Mouse (Mus musculus): Measurements from ENCODE around the gene Lpar5. TPM values are rescaled to one million over a fixed set of nuclear protein-coding genes. Genes with fewer than 3 reads are reported as not detected.

Gene Lpar5
- polyA plus RNA-seq, 1 experiment from 2014 or later: 0.69 TPM

DNA sequence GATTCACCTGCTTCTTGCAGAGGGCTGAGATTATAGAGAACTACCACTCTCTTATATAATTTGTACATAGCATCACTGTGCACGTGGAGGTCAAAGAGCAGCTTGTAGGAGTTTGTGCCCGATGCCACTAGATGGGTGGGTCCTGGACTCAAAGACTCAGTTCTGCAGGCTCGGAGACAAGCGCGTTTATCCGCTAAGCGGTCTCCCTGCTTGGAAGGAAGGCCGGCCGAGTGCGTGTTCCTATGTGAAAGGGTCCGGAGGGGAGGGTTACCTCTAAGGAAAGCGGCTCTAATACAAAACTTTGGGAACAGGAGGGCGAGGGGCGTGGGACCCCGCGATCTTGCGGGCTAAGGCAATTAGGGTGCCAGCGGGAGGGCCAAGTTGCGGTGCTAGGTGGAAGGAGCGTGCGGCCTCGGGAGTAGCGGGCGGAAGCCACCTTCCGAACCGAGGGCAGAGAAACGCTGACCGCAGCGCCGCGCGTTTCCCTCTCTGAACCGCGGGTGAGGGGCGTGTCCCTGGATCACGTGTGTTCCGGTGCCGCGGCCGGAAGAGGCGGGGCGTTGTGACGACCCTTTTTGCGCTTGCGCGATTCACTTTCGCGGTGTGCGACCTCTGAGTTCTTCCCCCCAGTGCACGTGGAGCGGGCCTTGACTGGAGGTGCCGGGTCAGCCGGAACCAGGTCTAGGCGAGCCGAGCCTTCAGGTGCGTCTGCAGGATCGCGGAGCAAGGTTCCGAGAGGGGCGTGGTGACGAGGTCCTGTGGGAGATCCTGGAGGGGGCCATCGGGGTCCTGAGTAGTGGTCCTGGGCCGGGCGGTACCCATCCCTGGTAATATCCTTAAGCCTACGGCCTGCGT lies 63.8 kb downstream of the Lpar5 start, which contains the start of gene Nop2:
Gene Nop2 (plus strand): TSS at position 608 of the 855 bp plus-strand sequence.
- 1% methylated on average over 64 of the region's 66 CpGs for WGBS
- Histone ChIP-seq H3K36me3 (peaks cover 73% of the 10 kb centered on the region), H3K4me2 (peak within 1 kb of the TSS; percentile 83), H3K27me3 (no peaks in the 10 kb centered on the region), H3K4me3 (peak within 1 kb of the TSS; percentile 82), H3K27ac (peak within 1 kb of the TSS; percentile 86), H3K9me3 (no peaks in the 10 kb centered on the region), H3K4me1 (peaks cover 7% of the 10 kb centered on the region; the same call in 1 of the 2 replicates), H3K9ac (peak within 1 kb of the TSS; percentile 82)
- ATAC-seq (ENCODE audit: borderline replicate concordance, extremely low read depth, low FRiP score, low TSS enrichment): peak; percentile 95

Small RNAs within 50 kb of the gene (microRNA-seq; reads per million reads assigned to microRNA genes)
- gene Mir7045: not detected

Other genes with a start within 250 kb of the Lpar5 start
- 149 and 152 TPM in 2 replicates for gene Usp5, start 238.4 kb upstream of the Lpar5 start, polyA plus RNA-seq (2015; fragmentation: Nextera tagmentation; extraction: Ambion mirVana)
- gene Cdca3, start 238.4 kb upstream of the Lpar5 start, polyA plus RNA-seq (2015; fragmentation: Nextera tagmentation; extraction: Ambion mirVana): 188 and 197 TPM in 2 replicates
- gene Gnb3, start 227.6 kb upstream of the Lpar5 start, polyA plus RNA-seq (2015; fragmentation: Nextera tagmentation; extraction: Ambion mirVana): 0.38 and 1.1 TPM in 2 replicates
- gene P3h3, start 210.2 kb upstream of the Lpar5 start, polyA plus RNA-seq (2015; fragmentation: Nextera tagmentation; extraction: Ambion mirVana): 23.9 and 26.9 TPM in 2 replicates
- gene Gpr162, start 203.9 kb upstream of the Lpar5 start, polyA plus RNA-seq (2015; fragmentation: Nextera tagmentation; extraction: Ambion mirVana): 0.54 and 0.59 TPM in 2 replicates
- 0.08 and 0.26 TPM in 2 replicates for gene Cd4, start 179.7 kb upstream of the Lpar5 start, polyA plus RNA-seq (2015; fragmentation: Nextera tagmentation; extraction: Ambion mirVana)
- gene Lag3, start 156.2 kb upstream of the Lpar5 start, polyA plus RNA-seq (2015; fragmentation: Nextera tagmentation; extraction: Ambion mirVana): 2.3 TPM in 2 replicates
- gene Ptms, start 147.8 kb upstream of the Lpar5 start, polyA plus RNA-seq (2015; fragmentation: Nextera tagmentation; extraction: Ambion mirVana): 454 and 458 TPM in 2 replicates
- gene Mlf2, start 136.5 kb upstream of the Lpar5 start, polyA plus RNA-seq (2015; fragmentation: Nextera tagmentation; extraction: Ambion mirVana): 378 and 389 TPM in 2 replicates
- 142 and 151 TPM in 2 replicates for gene Cops7a, start 102.4 kb upstream of the Lpar5 start, polyA plus RNA-seq (2015; fragmentation: Nextera tagmentation; extraction: Ambion mirVana)
- gene Pianp, start 71.2 kb upstream of the Lpar5 start, polyA plus RNA-seq (2015; fragmentation: Nextera tagmentation; extraction: Ambion mirVana): 0.74 and 0.96 TPM in 2 replicates
- gene Zfp384, start 58.8 kb upstream of the Lpar5 start, polyA plus RNA-seq (2015; fragmentation: Nextera tagmentation; extraction: Ambion mirVana): 21.3 and 24.4 TPM in 2 replicates
- gene Ing4, start 28.2 kb upstream of the Lpar5 start, polyA plus RNA-seq (2015; fragmentation: Nextera tagmentation; extraction: Ambion mirVana): 138 and 149 TPM in 2 replicates
- 10.8 and 12.9 TPM in 2 replicates for gene Acrbp, start 18.2 kb upstream of the Lpar5 start, polyA plus RNA-seq (2015; fragmentation: Nextera tagmentation; extraction: Ambion mirVana)
- 68.5 and 69.3 TPM in 2 replicates for gene Chd4, start 28.1 kb downstream of the Lpar5 start, polyA plus RNA-seq (2015; fragmentation: Nextera tagmentation; extraction: Ambion mirVana)
- 56.5 and 58.8 TPM in 2 replicates for gene Nop2, start 64.0 kb downstream of the Lpar5 start, polyA plus RNA-seq (2015; fragmentation: Nextera tagmentation; extraction: Ambion mirVana)
- gene Iffo1, start 77.3 kb downstream of the Lpar5 start, polyA plus RNA-seq (2015; fragmentation: Nextera tagmentation; extraction: Ambion mirVana): 5.7 and 6.8 TPM in 2 replicates
- 1,765 and 1,844 TPM in 2 replicates for gene Gapdh, start 98.5 kb downstream of the Lpar5 start, polyA plus RNA-seq (2015; fragmentation: Nextera tagmentation; extraction: Ambion mirVana)
- 136 and 139 TPM in 2 replicates for gene Ncapd2, start 123.8 kb downstream of the Lpar5 start, polyA plus RNA-seq (2015; fragmentation: Nextera tagmentation; extraction: Ambion mirVana)
- 208 and 224 TPM in 2 replicates for gene Mrpl51, start 123.9 kb downstream of the Lpar5 start, polyA plus RNA-seq (2015; fragmentation: Nextera tagmentation; extraction: Ambion mirVana)
- 4.2 and 5.4 TPM in 2 replicates for gene Vamp1, start 147.6 kb downstream of the Lpar5 start, polyA plus RNA-seq (2015; fragmentation: Nextera tagmentation; extraction: Ambion mirVana)
- 7.0 and 10.9 TPM in 2 replicates for gene Tapbpl, start 163.9 kb downstream of the Lpar5 start, polyA plus RNA-seq (2015; fragmentation: Nextera tagmentation; extraction: Ambion mirVana)
- gene Cd27, start 169.1 kb downstream of the Lpar5 start, polyA plus RNA-seq (2015; fragmentation: Nextera tagmentation; extraction: Ambion mirVana): 2.6 and 4.5 TPM in 2 replicates
- 0.22 and 0.31 TPM in 2 replicates for gene Tuba3a, start 218.1 kb downstream of the Lpar5 start, polyA plus RNA-seq (2015; fragmentation: Nextera tagmentation; extraction: Ambion mirVana)
- gene Ltbr, start 246.0 kb downstream of the Lpar5 start, polyA plus RNA-seq (2015; fragmentation: Nextera tagmentation; extraction: Ambion mirVana): 79.1 and 82.5 TPM in 2 replicates